Mouse (Mus musculus) 416B (cell line): ENCODE measurements around the gene Ppp2r2c.
A peak's percentile ranks its signal among the peaks of the same experiment; 100 is the strongest.

Source experiments
- DNase-seq: peaks from one replicate; pipeline ENCODE4 v3.0.0; 2011; ENCODE audit warnings: low read depth

The Ppp2r2c gene

DNA sequence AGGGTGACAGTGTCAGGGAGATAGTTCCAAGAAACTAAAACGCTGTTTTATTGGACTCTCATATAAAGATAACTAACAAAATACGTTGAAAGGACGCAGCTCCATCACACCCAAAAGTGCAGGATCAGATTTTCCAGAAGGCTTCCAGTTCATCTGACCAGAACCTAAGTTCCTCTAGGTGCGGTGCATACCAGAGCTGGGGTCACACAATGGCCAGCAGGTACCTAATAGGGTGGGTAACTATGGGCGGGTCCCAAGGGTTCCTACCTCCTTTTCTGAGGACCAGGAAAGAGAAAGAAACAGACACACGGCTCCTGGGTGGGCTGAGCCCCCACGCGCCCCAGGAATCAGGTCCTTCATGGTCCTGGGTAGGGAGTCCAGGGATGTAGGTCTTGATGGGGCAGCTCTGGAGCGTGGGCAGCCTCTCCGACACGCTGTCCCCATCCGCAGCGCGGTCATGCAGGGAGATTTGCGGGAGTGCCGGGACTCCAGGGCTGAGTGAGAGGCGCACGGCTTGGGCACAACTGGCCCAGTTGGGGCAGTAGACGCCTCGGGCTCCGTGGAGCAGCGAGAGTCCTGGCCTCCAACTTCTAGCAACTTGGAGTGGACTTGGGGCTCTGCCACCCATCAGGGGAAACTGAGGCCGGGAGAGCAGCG lies 119.9 kb downstream of the Ppp2r2c start:
- no peak for DNase-seq

DNA sequence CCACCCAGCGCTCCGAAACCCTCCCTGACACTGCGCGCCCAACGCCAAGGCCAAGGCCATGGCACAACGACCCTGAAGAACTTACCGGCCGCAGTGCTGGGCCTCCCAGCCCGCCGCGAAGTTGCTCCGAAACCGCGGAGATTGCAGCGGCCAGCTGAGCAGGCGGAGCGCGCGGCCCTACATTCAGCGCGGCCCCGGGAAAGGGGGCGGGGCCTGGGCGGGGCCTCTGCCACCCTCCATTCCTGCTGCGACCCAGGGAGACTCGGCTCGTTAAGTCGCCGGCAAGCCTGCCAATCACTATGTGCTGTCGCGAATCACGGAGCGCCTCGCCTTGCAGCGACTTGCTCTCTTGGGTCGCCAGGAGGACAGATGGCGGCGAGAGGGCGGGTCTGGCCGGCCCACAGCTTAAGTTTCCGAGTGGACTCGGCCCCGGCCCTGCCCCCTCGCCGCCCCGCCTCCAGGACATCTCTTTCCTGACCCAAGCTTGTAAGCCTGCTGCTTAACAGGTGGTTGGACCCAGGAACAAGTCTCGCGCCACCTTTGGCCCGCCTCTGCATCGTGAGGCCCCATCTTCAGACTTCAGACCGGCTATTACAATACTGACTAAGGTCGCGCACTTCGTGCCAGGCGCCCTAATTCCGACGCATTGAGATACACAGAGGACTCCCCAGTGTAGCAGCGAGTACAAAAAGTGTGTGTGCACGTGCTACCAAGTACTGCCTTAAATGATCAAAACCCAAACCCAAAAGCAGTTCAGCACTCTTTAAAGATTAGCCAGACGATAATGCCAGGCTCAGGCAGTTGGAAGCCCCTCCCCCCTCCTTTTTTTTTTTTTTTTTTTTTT lies 120.7 kb downstream of the Ppp2r2c start, which contains the start of gene Wfs1:
Gene Wfs1, minus strand, starts transcription at position 425 of the 844 bp plus-strand sequence.
- DNase-seq, result peak; percentile 94

DNA sequence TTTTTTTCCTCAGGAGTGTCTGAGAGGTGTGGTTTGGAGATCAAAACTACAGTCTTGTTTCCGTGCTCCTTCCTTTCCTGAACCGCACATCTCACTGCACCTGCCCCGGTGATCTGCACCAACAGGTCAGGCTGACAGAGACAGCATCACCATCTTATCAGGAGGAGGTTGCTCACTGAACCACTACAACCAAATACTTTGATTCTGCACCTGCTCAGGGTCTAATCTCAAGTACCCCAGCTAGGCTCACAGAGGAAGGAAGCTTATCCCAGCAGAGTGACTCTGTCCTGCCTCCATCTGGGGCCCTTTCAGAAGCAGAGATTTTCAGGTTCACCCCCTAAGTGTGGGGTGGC lies 121.3 kb downstream of the Ppp2r2c start:
- no peak for DNase-seq

DNA sequence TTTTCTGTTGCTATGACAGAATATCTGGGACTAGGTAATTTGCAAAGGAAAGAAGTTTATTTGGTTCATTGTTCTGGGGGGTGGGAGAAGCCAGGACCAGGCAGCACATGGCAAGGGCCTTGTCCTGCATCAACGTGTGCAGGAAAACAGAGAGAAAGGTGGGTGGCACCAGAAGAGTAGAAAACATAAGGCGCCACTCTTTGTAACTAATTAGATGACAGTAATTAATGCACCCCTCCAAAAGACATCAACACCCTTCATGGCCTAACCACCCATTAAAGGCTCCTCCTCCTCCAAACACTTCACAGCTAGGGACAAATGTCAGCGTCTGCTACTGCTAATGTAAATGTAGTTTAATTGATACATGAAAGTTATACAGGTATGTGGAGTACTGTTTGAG lies 121.9 kb downstream of the Ppp2r2c start:
- DNase-seq, result no peak

DNA sequence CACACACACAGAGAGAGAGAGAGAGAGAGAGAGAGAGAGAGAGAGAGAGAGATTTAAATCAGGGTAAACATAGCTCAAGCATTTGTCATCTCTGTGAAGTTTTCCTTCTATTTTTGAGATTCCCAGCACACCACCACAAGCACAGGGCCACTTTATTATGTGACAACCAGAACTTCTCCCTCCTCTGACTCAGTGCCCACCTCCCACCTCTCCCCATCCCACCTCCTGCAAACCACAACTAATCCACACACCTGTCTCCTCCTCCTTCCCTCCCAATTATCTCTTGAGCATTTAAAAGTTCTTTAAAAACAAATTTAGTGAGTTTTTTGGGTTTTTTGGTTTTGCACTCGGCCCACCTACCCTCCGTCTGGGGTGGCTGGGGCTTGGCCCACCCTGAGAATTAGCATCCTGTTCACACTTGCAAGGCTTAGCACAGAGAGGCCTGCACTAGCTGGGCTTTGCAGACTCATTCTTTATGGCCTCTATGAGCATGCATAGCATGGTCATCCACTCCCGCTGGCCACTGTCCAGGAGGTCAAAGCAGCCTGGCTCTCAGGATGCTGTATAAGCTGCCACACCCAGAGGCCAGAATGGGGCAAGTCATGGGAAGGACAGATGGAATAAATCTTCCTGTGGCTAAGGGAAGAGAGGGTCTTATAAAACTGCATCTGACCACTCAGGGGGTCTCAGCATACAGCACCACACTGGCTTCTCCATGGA lies 122.5 kb downstream of the Ppp2r2c start:
- DNase-seq, result no peak

DNA sequence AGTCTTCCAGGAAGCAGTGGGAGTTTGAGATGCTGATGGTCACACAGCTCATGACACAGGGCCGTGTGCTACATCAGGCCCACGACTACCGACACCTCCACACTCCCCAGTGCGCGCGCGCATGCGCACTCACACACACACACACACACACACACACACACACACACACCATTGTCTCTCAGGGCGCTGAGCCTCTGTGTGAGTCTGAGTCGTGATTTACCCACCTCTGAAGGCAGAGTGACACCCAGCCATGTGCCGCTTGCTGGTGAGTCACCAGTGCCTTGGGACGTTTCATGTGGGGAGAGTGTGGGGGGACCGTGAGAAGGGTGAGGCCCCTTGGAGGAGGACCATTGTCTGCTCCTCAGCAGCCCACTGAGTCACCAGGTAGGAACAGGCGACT lies 128.1 kb downstream of the Ppp2r2c start:
- no peak for DNase-seq

DNA sequence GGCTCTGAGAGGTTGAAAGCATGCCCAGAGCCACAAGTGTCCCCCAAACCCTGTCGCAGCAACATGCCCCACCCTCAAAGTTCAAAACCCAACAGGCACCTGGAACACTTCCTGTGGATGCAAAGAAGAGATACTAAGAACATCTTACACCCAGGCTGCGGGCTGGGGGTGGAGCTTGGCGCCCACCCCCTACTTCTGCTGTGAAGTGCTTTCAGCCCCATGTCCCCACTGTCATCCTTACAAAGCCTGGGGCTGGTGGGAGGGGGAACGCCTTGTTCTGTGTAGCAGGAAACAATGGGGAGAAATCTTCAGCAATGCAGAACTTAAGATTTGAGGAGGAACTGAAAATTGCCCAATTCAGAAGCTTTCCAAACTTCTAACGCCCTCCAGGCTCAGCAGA lies 129.7 kb downstream of the Ppp2r2c start:
- DNase-seq, result no peak

DNA sequence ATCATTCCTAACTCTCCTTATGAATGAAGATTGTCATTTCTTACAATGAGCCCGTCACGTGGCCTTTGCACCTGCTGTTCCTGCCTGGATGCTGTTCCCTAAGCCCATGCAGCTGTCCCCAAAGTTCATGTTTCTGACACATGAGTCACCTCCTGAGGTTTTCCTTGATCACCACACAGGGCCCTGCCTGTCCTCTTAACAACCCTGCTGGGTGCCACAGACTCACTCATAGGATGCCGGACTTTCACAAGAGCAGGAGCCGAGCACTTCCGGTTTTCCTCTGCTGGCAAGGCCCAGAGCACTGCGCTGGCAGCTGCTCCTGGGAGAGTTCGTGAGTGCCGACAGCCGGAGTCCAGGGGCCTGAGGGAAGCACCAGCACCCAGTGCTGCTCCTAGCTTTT lies 132.7 kb downstream of the Ppp2r2c start:
- peak; percentile 47 for DNase-seq

DNA sequence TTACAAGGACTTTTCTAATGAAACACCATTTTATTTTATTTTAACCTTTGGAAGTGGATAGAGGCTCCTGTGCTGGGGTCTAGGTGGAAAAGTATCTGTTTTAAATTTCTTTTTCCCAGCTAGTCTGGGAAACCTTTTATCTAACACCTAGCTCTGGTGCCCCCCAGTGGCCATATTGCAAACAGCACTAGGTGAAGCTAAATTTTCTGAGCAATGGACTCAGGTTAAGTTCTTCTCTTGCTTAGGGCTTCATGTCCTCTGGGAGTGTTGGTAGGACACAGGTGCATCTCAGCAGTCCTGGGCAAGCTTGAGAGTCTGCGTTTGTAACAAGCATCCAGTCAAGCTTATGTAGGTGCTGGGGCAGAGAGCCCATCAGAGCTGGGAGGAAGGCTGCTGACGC lies 133.7 kb downstream of the Ppp2r2c start:
- peak; percentile 66 for DNase-seq
